Mouse (Mus musculus) cerebellum, adult 2 months (tissue): ENCODE measurements at regions not wholly inside any gene's neighbourhood (a gene's known extent, or its start where the extent isn't known, plus 50 kb on each side); places are given as distances from the start of the nearest gene placed in this dataset.

Experiments
- DNase-seq, 2 experiments: peaks; one replicate each; pipeline ENCODE4 v3.0.0; 2021
- H3K27ac ChIP-seq: fragments of 200-500 bp; 2 replicates; pipeline ENCODE4 v1.5.1; 2012; ENCODE audit warnings: low read length, control low read depth, inconsistent platforms; ENCODE audit not compliant: insufficient read depth
- H3K27me3 ChIP-seq: fragments of 200-500 bp; 2 replicates; pipeline ENCODE4 v1.6.1; 2012; ENCODE audit warnings: inconsistent platforms, mild to moderate bottlenecking, low read length, moderate library complexity; ENCODE audit not compliant: control insufficient read depth, insufficient read depth
- H3K4me1 ChIP-seq: fragments of 200-500 bp; 2 replicates; pipeline ENCODE4 v1.6.1; 2011; ENCODE audit warnings: low read length; ENCODE audit not compliant: control insufficient read depth, insufficient read depth
- H3K4me3 ChIP-seq: fragments of 200-500 bp; replicated peaks from 2 replicates; pipeline ENCODE3; 2011; ENCODE audit warnings: mild to moderate bottlenecking, low read depth, low read length, control low read depth; ENCODE audit not compliant: insufficient read depth
- CTCF ChIP-seq: fragments of 200-500 bp; IDR thresholded peaks from 2 replicates; pipeline ENCODE4 v1.5.1; 2011; ENCODE audit warnings: low read depth, mild to moderate bottlenecking, control low read depth, low read length, moderate library complexity, borderline replicate concordance; ENCODE audit not compliant: insufficient read depth
- POLR2A ChIP-seq: fragments of 200-500 bp; IDR thresholded peaks from 2 replicates; pipeline ENCODE4 v1.6.1; 2011; ENCODE audit warnings: low read length, control low read depth, borderline replicate concordance; ENCODE audit not compliant: insufficient read depth
- WGBS: fragments of 180-500 bp; shearing (Covaris S2); methylation state at CpG from one replicate; pipeline ENCODE4 v1.1.7; 2018; 5-methylcytosine and 5-hydroxymethylcytosine counted together

DNA sequence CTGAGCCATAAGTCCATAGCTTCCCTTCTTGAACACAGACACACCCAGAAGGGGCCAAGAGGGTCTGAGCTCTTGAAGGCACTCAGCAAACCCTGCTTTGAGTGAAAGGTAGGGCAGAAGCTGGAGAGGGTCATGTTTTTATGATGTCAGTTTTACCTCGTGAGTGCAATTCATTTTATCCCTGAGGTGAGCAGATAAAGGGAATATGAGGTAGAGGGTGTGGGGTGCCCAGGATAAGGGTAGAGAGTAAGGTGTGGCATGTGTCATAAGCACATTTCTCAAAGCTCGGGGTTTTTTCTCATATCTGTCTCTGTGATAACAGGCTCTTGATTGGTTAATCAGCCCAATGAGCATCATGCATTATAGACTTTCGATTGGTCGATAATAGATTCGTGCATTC is 520.3 kb downstream of the Med13l start:
- no peak for DNase-seq
- TF ChIP-seq CTCF (no peak), POLR2A (no peak)
- no peaks in the 10 kb centered on the region; the same call in 1 of the 2 replicates for H3K27me3 ChIP-seq
- no peak overlapping the region for H3K4me3 ChIP-seq
- no peak overlapping the region for H3K27ac ChIP-seq
- 87% methylated on average over 5 of the region's 5 CpGs for WGBS
- H3K4me1 ChIP-seq, result no peaks in the 10 kb centered on the region

- DNase-seq, result no peak
- H3K27ac ChIP-seq, result no peak overlapping the region
- TF ChIP-seq POLR2A (no peak), CTCF (no peak)
- no peak overlapping the region for H3K4me3 ChIP-seq
- WGBS, result 80% methylated on average over 15 of the region's 15 CpGs
- no peaks in the 10 kb centered on the region; the same call in 1 of the 2 replicates for H3K4me1 ChIP-seq
- H3K27me3 ChIP-seq, result no peaks in the 10 kb centered on the region; the same call in 1 of the 2 replicates
These were observed 522.4 kb downstream of the Med13l start for GRCm38 (mm10) chr5:119082895-119083294.

DNA sequence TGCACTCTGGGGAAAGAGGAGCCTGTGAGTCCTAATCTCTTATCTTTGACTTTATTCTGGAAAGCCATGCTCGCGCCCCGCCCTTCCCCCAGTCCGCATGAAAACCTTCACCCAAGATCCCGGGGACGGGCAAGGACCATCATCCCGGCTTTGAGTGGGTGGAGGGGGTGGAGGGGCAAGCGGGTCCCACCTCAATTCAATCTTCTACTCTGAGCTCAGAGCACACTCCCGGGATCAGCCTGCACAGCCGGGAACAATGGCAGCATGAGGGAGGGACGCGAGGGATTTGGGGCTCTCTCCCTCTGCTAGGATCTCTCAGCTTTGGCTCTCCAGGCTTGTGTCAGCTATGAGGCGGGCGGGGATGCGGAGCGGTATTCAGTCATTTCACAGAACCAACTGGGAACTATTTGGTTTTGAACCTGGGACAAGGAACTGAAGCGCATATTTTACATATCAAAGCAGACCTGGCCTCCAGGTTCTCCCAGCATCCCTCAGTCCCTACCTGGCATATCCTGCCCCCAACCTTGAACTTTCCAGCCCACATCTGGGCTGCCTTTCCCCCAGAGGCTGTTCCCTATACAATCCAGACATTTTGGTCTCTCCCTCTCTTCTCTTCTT is 537.2 kb downstream of the Med13l start:
- TF ChIP-seq CTCF (no peak), POLR2A (no peak)
- H3K27me3 ChIP-seq, result no peaks in the 10 kb centered on the region; the same call in 1 of the 2 replicates
- no peak overlapping the region for H3K4me3 ChIP-seq
- no peak for DNase-seq
- H3K27ac ChIP-seq, result no peak overlapping the region
- 3% methylated on average over 17 of the region's 17 CpGs for WGBS
- no peaks in the 10 kb centered on the region for H3K4me1 ChIP-seq

GRCm38 (mm10) chr5:119099817-119100216 is 539.3 kb downstream of the Med13l start:
- H3K4me3 ChIP-seq, result no peak overlapping the region
- H3K27ac ChIP-seq, result no peak overlapping the region; the same call in 1 of the 2 replicates
- H3K4me1 ChIP-seq, result no peaks in the 10 kb centered on the region
- no peak for DNase-seq
- H3K27me3 ChIP-seq, result no peaks in the 10 kb centered on the region; the same call in 1 of the 2 replicates
- WGBS, result 67% methylated on average over 6 of the region's 6 CpGs
- TF ChIP-seq POLR2A, result no peak
- TF ChIP-seq CTCF, result no peak

DNA sequence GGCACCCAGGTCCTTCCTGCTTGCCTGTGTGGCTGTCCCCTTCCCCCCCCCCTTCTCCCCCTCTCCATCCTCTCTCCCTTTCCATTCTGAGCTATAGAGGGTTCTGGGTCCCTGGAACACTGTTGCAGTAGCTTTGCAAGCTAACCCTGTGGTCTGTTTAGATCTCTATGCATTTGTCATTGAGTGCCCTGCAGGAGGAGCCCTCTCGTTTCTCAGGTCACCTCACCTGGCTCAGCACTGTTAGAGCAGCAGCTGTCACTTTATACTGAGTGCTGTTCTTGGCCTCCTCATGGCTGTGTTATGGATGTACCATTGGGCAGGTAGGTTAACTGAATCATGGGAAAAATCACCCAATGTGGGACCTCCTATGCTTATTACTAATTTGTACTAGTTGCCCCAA is 543.0 kb downstream of the Med13l start:
- Histone ChIP-seq H3K27ac (no peak overlapping the region), H3K4me3 (no peak overlapping the region), H3K27me3 (no peaks in the 10 kb centered on the region), H3K4me1 (no peaks in the 10 kb centered on the region)
- 38% methylated on average over 1 of the region's 1 CpGs for WGBS
- TF ChIP-seq POLR2A (no peak), CTCF (no peak)
- DNase-seq, result no peak

DNA sequence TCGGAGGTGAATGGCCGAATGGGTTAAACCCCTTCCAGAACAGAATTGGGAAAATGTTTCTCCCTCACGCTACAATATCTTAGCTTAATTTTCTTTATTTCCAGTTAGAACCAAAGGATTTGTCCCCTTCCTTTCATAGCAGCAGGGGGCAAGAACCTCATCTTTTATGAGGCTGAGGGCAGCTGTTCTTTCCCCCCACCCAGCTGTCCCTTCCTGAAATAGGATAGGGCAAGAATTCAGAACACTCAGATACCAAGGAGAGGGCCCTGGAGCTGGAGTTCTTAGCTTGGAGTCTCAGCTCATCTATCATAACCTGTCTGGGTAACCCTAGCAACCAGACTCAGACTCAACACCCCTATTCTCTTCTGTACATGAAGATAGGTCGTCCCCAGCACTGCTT is 547.4 kb downstream of the Med13l start:
- no peak for DNase-seq
- Histone ChIP-seq H3K27ac (no peak overlapping the region), H3K4me3 (no peak overlapping the region), H3K4me1 (no peaks in the 10 kb centered on the region), H3K27me3 (no peaks in the 10 kb centered on the region)
- TF ChIP-seq CTCF, result no peak
- TF ChIP-seq POLR2A, result no peak
- 75% methylated on average over 4 of the region's 4 CpGs for WGBS

GRCm38 (mm10) chr5:119109501-119109900 is 549.0 kb downstream of the Med13l start:
- Histone ChIP-seq H3K27me3 (no peaks in the 10 kb centered on the region), H3K4me1 (no peaks in the 10 kb centered on the region), H3K27ac (no peak overlapping the region), H3K4me3 (no peak overlapping the region)
- TF ChIP-seq POLR2A (no peak), CTCF (no peak)
- 91% methylated on average over 1 of the region's 1 CpGs for WGBS
- DNase-seq, result no peak

GRCm38 (mm10) chr5:119114074-119114473 is 553.6 kb downstream of the Med13l start:
- peak in 1 of 2 experiments; percentile 1 for DNase-seq
- TF ChIP-seq CTCF (no peak), POLR2A (no peak)
- H3K27me3 ChIP-seq, result no peaks in the 10 kb centered on the region
- no peak overlapping the region for H3K27ac ChIP-seq
- no peak overlapping the region for H3K4me3 ChIP-seq
- no peaks in the 10 kb centered on the region for H3K4me1 ChIP-seq
- 44% methylated on average over 7 of the region's 7 CpGs for WGBS

DNA sequence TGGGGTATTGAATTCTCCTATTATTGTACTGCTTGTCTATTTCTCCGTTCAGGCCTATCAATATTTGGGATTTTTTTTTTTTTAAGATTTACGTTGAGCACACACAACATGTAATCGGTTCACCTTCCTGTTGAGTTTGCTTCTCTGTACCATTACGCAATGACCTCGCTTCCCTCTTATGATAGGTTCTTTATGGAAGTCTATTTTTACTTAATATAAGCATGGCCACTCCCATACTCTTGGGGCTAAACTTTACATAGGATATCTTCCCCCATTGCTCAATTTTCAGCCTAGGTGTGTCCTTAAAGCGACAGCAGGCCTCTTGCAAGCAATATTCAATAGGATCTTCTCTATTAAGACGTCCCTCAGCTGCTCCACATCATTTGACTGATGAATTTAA is 544.7 kb upstream of the Tbx3 start:
- Histone ChIP-seq H3K4me3 (no peak overlapping the region), H3K4me1 (no peaks in the 10 kb centered on the region), H3K27me3 (no peaks in the 10 kb centered on the region), H3K27ac (no peak overlapping the region)
- TF ChIP-seq CTCF, result no peak
- TF ChIP-seq POLR2A, result no peak
- DNase-seq, result no peak
- 92% methylated on average over 7 of the region's 7 CpGs for WGBS
